Mouse (Mus musculus): ENCODE measurements around the gene Arhgap17. TPM values are rescaled to one million over a fixed set of nuclear protein-coding genes. Genes with fewer than 3 reads are reported as not detected.

Gene Arhgap17
- polyA plus RNA-seq, 1 experiment from 2014 or later = 27.0 TPM

DNA sequence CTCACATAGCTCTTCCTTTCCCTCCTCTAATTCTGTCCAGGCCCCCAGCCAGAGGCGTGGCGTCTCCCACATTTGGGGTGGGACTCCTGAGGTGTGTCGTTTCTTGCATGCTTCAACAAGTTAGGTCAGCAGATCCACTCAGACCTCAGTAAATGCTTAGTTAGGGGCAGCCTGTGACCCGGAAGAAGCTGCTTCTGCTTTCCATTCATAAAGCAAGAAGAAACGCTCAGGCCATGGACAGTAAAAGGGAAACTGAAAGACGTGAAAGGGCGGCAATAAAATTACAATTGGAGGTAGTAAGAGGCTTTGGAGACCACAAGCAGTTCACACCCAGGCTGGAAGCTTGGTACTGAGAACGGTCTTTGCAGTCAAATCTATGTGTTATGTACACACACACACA lies 27.7 kb upstream of the Arhgap17 start:
- 75% methylated on average over 8 of the region's 8 CpGs for WGBS
- no peak overlapping the region for H3K4me3 ChIP-seq
- no peak for DNase-seq (ENCODE audit: low spot score)

GRCm38 (mm10) chr7:123396900-123397299 lies 27.2 kb upstream of the Arhgap17 start:
- Histone ChIP-seq H3K4me3 (no peak overlapping the region), H3K27me3 (ENCODE audit: insufficient read depth, poor library complexity, severe bottlenecking) (no peaks in the 10 kb centered on the region), H3K4me1 (peaks cover 9% of the 10 kb centered on the region), H3K36me3 (no peaks in the 10 kb centered on the region), H3K9me3 (no peaks in the 10 kb centered on the region), H3K27ac (no peak overlapping the region)
- no peak for DNase-seq (ENCODE audit: low spot score)
- 85% methylated on average over 5 of the region's 5 CpGs for WGBS

More for the DNA sequence above, 27.7 kb upstream of the Arhgap17 start:
- Histone ChIP-seq H3K9me3 (no peaks in the 10 kb centered on the region), H3K36me3 (peaks cover 3% of the 10 kb centered on the region), H3K4me1 (peaks cover 9% of the 10 kb centered on the region), H3K27ac (no peak overlapping the region), H3K27me3 (ENCODE audit: insufficient read depth, poor library complexity, severe bottlenecking) (no peaks in the 10 kb centered on the region)

- Histone ChIP-seq H3K36me3 (peaks cover 7% of the 10 kb centered on the region; the same call in 1 of the 2 replicates), H3K9me3 (no peaks in the 10 kb centered on the region), H3K27ac (no peak overlapping the region), H3K4me3 (no peak overlapping the region), H3K27me3 (ENCODE audit: insufficient read depth, poor library complexity, severe bottlenecking) (no peaks in the 10 kb centered on the region), H3K4me1 (peaks cover 9% of the 10 kb centered on the region)
- DNase-seq (ENCODE audit: low spot score) = no peak
- 62% methylated on average over 6 of the region's 6 CpGs for WGBS
These were observed 24.6 kb upstream of the Arhgap17 start for GRCm38 (mm10) chr7:123394271-123394670.

- no peaks in the 10 kb centered on the region for H3K9me3 ChIP-seq
- peaks cover 17% of the 10 kb centered on the region for H3K4me1 ChIP-seq
- H3K27ac ChIP-seq = no peak overlapping the region
- H3K27me3 ChIP-seq (ENCODE audit: insufficient read depth, poor library complexity, severe bottlenecking) = no peaks in the 10 kb centered on the region
- no peak for DNase-seq (ENCODE audit: low spot score)
- peaks cover 10% of the 10 kb centered on the region for H3K36me3 ChIP-seq
- H3K4me3 ChIP-seq = no peak overlapping the region
- 80% methylated on average over 6 of the region's 6 CpGs for WGBS
These were observed 20.1 kb upstream of the Arhgap17 start for GRCm38 (mm10) chr7:123389686-123390280.

DNA sequence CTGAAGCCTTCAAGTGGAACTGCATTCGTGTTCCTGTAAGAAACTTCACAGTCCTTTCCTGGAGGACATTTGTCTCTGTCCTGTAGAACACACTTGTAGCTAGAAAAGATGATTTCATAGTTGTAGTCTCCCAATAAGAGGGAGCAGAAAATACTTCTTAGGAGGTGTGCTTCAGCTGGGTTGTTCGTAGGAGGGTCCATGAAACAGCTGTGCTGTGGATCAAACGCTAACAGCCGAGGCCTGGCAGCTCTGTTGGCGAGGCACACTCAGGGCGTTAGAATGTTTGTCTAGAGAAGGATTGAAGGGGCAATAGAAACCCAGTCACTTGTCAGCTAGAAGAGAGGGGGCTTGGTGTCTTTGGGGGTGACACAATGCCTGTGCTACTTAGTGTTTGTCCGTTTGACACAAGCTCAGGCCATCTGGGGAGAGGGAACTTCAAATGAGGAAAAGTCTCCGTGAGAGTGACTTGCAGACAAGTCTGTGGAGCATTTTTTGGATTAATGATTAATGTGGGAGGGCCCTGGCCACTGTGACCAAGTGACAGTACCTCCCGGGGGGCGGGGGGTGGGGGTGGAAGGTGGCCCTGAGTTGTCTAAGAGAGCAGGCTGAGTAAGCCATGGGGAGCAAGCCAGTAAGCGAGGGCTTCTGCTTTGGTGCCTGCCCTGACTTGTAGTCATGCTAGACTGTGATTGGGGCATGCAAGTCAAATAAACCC lies 16.1 kb upstream of the Arhgap17 start:
- Histone ChIP-seq H3K4me3 (no peak overlapping the region), H3K4me1 (peaks cover 8% of the 10 kb centered on the region), H3K27ac (no peak overlapping the region), H3K9me3 (no peaks in the 10 kb centered on the region), H3K36me3 (peaks cover 8% of the 10 kb centered on the region), H3K27me3 (ENCODE audit: insufficient read depth, poor library complexity, severe bottlenecking) (no peaks in the 10 kb centered on the region)
- 71% methylated on average over 11 of the region's 11 CpGs for WGBS
- no peak for DNase-seq (ENCODE audit: low spot score)

DNA sequence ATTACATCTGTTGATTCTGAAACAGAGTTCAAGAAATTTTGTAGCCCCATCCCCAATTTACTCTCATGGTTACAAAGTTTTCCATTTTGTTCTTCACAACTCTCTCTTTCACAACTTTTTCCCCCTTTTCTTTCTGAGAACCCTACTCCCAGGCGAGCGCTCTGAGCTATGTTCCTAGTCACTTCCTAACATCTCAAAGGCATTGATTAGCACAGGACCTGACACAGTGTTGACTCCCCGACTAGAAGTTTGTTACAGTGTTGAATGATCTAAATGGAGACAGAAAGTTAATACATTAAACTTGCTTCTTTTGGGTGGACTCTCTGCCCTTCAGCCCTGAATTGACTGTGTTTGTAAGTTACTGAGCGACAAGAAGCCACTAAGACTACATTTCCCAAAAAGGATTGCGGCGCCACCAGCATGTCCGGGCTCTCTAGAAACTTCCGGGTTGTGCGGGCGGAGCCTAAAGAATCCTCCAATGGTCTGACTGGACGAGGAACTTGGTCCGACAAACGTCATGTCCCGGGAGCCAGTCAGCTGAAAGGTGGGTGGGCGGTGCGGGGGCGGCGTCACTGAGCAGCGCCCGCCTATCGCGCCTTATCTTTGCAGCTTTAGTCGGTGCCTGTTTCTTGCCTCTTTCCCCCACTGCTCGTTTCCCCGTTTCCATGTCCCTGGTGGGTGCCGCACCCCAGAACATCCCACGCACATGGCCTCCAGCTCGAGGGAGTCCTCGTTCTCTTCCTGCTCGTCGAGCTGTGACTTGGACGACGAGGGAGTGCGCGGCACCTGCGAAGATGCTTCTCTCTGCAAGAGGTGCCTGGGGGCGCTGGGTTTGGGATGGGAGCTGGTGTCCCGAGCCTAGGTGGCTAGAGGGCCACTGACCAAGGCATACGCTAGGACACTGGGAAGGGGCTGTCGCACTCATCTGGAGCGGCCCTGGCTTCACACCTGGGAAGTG lies 8.0 kb upstream of the Arhgap17 start:
- WGBS = 3% methylated on average over 41 of the region's 41 CpGs
- peak overlapping the region; percentile 78 for H3K27ac ChIP-seq

DNA sequence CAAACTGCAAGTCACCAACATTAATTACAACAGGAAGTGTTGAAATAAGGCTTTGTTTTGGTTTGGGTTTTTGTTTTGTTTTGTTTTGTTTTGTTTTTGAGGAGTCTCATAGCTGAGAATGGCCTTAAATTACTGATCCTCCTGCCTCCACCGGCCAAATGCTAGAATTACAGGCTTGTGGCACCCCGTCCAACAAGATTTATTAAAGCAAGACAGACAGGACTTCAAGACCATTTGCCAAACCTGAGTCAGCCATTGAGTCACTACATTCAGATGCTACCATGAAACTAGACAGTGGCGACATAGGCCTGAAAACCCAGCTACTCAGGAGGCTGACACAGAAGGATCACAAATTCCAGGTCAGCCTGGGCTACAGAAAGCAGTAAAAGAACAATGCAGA lies 1.8 kb upstream of the Arhgap17 start:
- Histone ChIP-seq H3K9me3 (no peaks in the 10 kb centered on the region), H3K4me1 (peaks cover 29% of the 10 kb centered on the region), H3K4me3 (no peak overlapping the region), H3K27ac (no peak overlapping the region), H3K36me3 (no peaks in the 10 kb centered on the region), H3K27me3 (ENCODE audit: insufficient read depth, poor library complexity, severe bottlenecking) (no peaks in the 10 kb centered on the region)
- 64% methylated on average over 3 of the region's 3 CpGs for WGBS
- DNase-seq (ENCODE audit: low spot score) = no peak

More for the DNA sequence above, 8.0 kb upstream of the Arhgap17 start:
- no peaks in the 10 kb centered on the region for H3K27me3 ChIP-seq (ENCODE audit: insufficient read depth, poor library complexity, severe bottlenecking)
- H3K36me3 ChIP-seq = no peaks in the 10 kb centered on the region
- H3K9me3 ChIP-seq = no peaks in the 10 kb centered on the region
- H3K4me3 ChIP-seq = peak overlapping the region; percentile 75
- peaks cover 16% of the 10 kb centered on the region for H3K4me1 ChIP-seq
- peak; percentile 99 for DNase-seq (ENCODE audit: low spot score)

GRCm38 (mm10) chr7:123370700-123371099 lies 985 bp upstream of the Arhgap17 start:
- Histone ChIP-seq H3K4me1 (peaks cover 36% of the 10 kb centered on the region), H3K4me3 (peak overlapping the region; percentile 66), H3K27ac (peak overlapping the region; percentile 96), H3K9me3 (no peaks in the 10 kb centered on the region), H3K36me3 (no peaks in the 10 kb centered on the region), H3K27me3 (ENCODE audit: insufficient read depth, poor library complexity, severe bottlenecking) (no peaks in the 10 kb centered on the region)
- WGBS = 45% methylated on average over 9 of the region's 9 CpGs
- no peak for DNase-seq (ENCODE audit: low spot score)

DNA sequence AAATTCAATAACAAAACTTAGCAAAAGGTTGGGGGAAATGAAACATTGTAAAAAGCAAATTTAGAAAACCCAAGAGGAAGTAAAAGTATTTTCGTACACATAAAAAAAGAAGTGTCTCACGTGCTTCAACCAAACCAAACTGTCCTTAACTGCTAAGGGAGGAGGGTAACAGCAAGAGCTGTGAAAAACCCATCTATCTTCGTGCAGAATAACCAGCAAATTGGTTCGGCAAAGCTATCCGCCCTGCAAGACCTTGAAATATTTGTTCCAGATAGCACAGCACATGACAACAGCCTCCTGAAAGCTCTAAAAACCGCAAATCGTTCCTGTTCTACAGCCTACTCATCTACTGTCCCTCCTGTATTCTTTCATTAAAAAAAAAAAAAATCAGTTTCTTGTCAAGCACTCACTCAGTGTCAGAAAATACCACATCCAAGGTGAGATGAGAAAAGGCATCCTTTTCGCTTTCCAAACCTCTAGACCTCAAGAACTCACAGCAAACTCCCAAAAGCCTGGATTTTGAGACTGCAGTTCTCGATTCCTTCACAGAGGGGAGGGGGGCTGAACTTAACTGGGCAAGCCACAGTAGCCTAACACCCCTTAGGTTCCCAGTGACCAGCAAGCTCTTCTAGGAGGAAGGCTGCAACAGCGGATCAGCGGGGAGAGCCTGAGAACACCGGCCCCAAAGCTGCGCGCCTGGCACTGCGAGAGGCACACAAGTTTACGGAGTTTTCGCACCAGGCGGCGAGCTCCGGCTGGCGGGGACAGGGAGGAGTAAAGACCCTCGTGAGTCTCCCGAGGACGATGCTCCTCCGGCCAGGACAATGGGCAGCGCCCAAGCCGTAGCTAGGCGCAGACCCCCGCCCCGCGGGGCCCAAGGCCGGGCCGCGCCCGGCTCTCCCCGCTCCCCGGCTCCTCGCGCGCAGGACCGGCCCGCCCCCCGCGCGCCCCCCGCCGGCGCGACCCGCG lies 653 bp downstream of the Arhgap17 start:
- H3K9me3 ChIP-seq = no peaks in the 10 kb centered on the region
- peak; percentile 88 for DNase-seq (ENCODE audit: low spot score)
- peak overlapping the region; percentile 66 for H3K4me3 ChIP-seq
- 2% methylated on average over 51 of the region's 51 CpGs for WGBS
- H3K27ac ChIP-seq = peak overlapping the region; percentile 96
- no peaks in the 10 kb centered on the region for H3K27me3 ChIP-seq (ENCODE audit: insufficient read depth, poor library complexity, severe bottlenecking)
- H3K4me1 ChIP-seq = peaks cover 45% of the 10 kb centered on the region
- H3K36me3 ChIP-seq = no peaks in the 10 kb centered on the region

- Histone ChIP-seq H3K36me3 (no peaks in the 10 kb centered on the region), H3K4me1 (peaks cover 45% of the 10 kb centered on the region), H3K27ac (no peak overlapping the region), H3K27me3 (ENCODE audit: insufficient read depth, poor library complexity, severe bottlenecking) (no peaks in the 10 kb centered on the region), H3K4me3 (peak overlapping the region; percentile 66), H3K9me3 (no peaks in the 10 kb centered on the region)
- DNase-seq (ENCODE audit: low spot score) = no peak
- 78% methylated on average over 2 of the region's 2 CpGs for WGBS
These were observed 1.5 kb downstream of the Arhgap17 start for GRCm38 (mm10) chr7:123368187-123368586.

GRCm38 (mm10) chr7:123367218-123368150 lies 2.2 kb downstream of the Arhgap17 start:
- Histone ChIP-seq H3K9me3 (no peaks in the 10 kb centered on the region), H3K4me1 (peaks cover 45% of the 10 kb centered on the region), H3K36me3 (no peaks in the 10 kb centered on the region), H3K27ac (no peak overlapping the region), H3K4me3 (no peak overlapping the region), H3K27me3 (ENCODE audit: insufficient read depth, poor library complexity, severe bottlenecking) (no peaks in the 10 kb centered on the region)
- DNase-seq (ENCODE audit: low spot score) = no peak
- 72% methylated on average over 16 of the region's 16 CpGs for WGBS
